Mouse (Mus musculus): Measurements from ENCODE around the gene Csf3r.
A peak's percentile ranks its signal among the peaks of the same experiment; 100 is the strongest.

Gene Csf3r

DNA sequence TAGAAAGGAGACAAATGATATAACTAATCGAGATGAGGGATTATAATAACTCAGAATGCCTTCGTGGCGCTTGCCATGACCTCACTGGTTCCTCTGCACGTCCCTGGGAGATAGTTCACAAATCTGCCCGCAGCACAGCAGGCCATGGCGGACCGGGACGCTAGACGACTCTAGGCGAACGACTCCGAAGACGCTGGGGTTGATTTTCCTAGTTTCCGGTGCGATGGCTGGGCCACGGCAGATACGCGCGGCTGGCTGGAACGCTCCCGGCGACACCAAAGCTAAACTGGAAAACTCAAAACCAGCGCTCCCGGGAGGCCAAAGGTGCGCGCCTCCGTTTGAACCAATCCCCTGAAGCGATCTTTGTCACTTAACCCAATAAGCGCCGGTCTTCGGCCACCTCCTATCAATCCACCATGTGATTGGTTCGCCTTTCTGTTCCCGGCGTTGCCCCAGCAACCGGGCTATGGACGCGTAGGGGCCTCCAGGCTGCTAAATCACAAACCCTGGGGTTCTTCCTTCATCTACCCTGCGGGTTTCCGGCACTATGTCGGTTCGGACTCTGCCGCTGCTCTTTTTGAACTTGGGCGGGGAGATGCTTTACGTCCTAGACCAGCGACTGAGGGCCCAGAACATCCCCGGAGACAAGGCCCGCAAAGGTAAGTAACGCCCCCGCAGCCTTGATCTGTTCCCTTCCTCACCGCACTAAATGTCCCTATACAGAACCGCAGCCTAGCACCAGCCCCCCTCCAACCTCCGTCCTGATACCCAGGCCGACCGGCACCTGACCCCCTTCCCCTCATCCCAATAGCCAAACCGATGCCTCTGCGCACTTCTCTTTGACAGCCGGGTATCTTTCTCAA is 34.0 kb downstream of the Csf3r start, which contains the start of gene Oscp1:
Gene Oscp1, plus strand, starts transcription at position 432 of the 863 bp plus-strand sequence.
- peak; percentile 84 for DNase-seq

DNA sequence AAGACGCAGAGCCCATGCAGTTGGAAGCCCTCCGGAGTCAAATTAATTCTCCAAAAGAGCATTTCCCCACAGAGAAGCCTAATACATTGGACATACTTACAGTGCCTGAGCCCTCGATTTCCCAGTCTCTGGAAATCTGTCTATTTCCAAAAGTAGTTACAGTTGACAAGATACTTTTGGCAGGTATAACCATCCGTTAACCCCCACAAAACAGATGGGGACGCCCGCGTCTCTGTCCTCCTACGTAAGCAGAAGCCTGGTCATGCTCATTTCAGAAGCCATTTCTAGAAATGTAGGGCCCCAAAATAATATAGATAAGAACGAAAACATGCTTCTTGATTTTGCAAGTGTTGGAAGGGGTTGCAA is 34.6 kb downstream of the Csf3r start:
- no peak for DNase-seq

DNA sequence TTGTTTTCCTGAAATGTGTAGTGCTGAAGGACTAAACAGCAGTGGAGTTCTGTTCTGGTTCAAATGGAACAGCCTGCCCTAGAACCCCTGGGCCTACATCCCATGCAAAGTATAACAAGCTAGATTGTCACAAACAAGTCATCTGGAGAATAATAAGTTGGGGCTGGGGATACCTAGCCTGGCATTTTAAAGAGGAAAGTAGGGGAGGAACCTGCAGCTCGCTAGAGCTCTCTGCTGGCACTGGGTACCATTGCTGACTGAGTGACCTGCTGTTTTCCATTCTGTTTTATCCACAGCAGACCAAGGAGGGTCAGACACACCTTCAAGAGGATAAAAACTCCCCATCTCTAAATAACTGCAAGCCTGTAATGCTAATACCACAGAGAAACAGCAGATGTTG is 38.5 kb downstream of the Csf3r start:
- no peak for DNase-seq

DNA sequence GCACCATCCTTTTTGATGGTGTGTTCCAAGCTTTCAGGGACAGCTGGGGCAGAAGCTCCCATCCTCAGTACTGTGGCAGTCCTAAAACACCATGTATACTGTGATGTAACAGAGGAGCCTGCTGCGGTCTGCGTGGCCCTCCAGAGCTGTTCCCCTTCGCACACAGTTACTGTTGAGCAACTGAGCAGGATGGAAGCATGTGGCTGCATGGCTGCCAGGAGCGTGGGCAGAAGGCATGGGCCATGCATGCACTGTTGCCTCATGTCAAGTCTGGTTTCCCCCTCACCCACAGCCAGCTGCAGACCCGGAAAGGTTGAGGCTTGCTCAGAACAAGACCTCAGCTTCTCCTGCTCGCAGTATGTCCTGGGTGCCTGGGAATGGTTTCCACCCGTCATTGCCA is 40.9 kb downstream of the Csf3r start:
- no peak for DNase-seq

DNA sequence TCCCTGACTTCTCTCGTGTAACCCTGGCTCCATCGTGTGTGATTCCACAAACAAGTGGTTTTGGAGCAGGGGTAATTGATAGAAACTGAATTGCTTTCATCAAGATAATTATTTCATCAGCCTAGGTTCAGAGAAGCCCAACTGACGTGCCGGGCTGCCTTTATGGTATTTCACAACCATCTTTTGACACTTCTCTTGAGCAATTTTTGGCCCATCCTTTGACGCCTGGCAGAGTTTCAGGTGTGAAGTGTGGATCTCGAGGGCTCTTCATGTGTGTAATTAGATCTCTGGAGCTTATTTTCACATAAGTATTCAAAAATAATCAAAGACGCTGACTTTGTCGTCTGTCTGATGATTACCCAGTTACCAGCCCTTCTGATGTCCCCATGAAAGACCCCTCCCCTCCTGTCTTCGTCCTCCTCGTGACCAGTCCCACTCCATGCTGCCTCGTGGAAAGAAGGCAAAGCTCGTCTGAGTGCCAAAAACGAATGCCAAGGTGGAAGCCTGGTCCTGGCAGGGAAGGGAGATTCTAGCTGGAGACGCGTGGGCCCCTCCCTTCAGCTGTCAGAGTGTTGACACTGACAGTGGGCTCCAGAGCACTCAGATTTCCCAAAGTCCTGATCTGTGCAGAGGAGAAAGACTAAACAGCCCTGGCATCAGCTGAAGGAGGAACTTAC is 43.2 kb downstream of the Csf3r start:
- DNase-seq, result no peak

DNA sequence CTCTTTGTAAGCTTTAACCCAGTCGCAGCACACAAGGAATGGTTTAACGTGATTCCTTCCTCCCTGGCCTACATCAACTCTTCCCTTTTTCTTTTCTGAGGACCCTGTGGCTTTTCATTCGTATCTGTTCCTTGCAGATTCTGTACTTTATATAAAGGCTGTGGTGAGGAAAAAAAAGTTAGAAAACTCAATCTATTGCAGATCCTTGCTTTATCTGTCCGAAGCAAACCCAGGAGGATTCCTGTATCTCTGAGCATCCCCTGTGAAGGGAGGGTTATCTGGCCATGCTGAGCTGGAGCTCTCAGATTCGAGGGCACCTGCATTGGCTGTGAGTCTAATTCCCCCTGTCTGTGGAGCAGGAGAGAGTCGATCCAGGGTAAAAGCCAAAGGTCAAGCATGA is 44.5 kb downstream of the Csf3r start:
- DNase-seq, result no peak

DNA sequence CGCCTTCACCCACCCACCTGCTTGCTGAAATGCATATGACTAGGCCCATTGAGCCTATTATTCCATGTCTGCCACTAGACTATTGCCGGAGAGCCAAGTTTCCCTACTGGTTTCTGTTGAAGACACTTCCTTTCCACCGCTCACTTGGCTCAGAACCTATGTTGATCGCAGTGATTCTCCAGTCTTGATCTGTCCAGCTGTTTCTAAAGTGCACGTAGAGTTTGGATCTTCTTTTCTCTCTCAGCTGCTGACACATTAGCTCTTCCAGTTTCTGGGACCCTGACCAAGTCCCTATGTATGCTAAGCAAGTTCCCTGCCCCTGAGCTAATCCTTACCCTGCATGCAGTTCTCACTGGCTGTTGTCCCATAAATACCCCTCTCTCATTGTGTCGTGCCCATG is 53.5 kb downstream of the Csf3r start:
- DNase-seq, result no peak

DNA sequence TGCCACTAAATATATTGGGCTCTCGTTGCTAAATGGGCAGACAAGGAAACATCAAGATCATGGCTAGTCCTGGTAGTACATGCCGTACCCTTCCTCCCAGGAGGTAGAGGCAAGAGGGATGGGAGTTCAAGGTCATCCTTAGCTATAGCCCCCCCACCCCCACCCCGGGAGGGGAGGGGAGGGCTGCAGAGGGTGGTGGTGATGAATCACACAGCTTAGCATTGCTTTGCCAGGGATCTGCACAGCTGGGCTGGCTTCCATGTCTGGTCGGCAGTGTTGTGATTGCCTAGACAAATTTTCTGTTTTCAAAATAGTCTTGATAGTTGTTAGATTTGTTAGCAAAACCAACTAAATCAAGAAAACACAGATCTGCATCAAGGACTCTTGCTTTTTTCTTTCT is 54.9 kb downstream of the Csf3r start:
- no peak for DNase-seq

DNA sequence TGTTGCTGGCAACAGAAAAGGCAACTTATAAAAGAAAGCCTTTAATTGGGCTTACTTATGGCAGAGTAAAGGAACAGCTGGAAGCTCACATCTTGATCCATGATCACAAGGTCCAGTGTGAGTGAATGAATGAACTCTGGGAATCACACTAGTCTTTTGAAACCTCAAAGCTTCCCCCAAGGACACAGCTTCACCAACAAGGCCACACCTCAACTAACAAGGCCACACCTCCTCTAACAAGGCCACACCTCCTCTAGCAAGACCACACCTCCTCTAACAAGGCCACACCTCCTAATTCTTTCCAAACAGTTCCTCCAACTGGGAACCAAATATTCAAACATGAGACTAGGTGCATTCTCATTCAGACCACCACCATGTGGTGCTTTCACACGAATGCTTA is 57.3 kb downstream of the Csf3r start:
- no peak for DNase-seq

DNA sequence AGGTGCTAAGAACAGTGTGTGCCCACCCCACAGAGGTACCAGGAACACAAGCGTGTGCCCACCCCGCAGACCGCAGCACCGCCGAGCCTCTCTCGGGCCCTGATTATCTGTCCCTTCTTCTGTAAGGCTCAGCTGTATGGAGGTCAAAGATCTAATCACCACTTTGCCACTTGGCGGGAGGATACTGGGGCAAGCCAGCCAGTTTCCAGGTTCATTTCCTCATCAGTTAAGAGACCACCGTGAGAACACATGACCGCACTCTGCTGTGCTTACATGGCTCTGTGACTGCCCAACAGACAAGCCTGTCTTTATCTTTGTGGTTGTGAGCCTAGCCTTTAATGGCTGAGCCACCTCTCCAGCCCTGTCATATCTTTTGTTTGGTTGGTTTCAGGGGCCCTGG is 58.7 kb downstream of the Csf3r start:
- DNase-seq, result no peak

DNA sequence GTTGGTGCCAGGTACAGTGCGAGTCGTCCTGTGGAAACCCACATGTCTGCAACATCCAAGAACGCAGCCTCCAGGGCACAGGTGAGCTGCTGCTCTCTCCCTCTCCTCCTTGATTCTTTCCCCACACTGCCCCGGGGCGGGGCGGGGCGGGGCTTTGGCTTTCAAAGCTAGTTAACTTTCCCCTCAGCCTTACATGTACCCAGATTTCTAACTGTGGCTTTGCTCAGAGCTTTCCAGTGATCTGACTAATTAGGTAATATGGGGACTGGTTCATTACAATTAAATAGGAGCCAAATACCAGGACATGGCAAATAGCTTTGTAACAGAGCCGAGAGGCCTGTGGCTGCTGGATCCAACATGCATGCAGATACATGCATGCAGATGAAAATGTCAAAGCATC is 60.0 kb downstream of the Csf3r start:
- DNase-seq, result no peak

DNA sequence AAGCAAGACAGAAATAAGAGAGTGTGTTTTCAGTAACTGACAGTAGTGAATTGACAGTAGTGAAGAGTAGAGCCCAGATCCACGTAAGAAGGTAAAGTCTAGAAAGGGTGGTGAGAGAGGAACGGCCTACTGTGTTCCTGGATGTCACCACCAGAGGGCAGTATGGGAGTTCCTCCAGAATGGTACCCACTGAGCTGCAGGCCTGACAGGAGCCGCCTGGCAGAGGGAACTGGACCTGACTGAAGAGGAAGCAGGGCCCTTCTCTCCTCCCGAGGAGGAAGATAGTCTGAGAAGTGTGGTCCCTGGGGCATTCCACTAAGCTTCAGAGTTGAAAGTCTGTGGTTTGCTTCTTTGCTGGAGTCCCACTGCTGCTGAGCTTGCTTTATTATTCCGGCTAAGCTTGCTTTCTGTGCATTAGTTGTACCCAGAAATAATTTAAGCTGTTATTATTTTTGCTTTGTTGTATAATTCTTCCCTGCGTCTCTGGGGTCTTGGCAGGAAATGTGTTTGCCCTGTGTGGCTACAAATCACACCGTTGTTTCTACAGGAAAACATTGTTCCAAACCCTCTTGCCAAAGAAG is 61.7 kb downstream of the Csf3r start:
- DNase-seq, result peak; percentile 86

DNA sequence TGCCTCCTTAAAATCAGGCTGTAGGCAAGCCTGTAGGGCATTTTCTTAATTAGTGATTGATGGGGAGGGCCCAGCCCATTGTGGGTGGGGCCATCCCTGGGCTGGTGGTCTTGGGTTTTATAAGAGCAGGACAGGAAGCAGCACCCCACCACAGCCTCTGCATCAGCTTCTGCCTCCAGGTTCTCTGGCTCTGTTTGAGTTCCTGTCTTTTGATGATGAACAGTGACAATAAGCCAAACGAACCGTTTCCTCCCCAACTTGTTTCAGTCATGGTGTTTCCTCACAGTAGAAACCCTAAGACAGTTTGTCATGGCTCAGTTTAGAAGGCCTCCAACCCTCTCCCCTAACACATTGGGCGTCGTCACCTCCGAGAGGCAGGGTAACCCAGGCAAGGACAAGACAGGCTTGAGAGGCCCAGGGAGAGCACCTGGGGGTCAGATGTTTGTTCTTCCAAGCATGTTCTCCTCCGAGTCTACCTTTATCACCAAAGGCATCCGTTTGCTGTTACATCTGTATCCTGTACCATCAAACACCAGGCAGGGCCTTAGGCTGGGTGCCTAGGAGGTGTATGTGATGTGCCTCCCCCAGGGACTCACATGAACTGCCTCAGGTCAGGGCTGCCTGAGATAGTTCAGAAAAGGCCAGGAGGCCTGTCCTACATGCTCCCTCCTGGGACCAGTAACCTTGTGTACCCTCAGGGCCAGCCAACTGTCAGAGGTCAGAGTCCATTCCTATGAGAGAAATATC is 65.9 kb downstream of the Csf3r start:
- no peak for DNase-seq

DNA sequence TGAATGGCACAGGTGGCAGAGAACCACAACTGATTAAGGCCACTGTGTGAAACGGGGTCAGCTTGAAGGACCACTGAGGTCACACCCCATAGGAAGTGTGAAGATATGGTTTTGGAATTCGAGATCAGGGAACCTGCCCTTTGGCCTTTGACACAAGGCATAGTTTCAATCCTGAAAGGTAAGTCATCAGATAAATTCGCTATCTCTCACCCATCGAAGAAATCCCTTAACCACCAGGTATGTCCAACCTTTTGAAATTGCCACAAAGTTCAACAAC is 66.4 kb downstream of the Csf3r start:
- no peak for DNase-seq

DNA sequence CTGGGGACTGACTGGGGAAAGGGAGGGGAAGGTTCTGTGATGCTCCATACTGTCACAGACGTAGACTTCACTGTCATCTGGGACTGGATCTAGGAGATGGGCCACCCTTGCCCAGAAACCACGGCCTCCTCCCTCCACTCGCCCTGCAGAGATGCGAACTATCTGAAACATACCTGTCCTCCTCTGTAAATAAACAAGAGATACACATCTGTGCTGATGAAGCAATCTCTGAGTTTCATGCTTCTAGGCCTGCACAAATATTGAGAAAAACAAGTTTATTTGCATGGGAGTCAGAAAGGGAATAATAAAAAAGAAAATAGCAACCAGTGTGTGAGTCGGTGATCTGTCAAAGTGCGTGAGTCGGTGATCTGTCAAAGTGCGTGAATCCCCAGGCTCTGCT is 67.5 kb downstream of the Csf3r start:
- DNase-seq, result no peak
